Mouse (Mus musculus) heart, embryonic 12.5 days (tissue): ENCODE results near the gene Sgcb. TPM values are rescaled to one million over a fixed set of nuclear protein-coding genes. Genes with fewer than 3 reads are reported as not detected.
"Not testable (repeated sequence)": the region's sequence is repeated elsewhere in the genome, so short reads cannot be mapped to it uniquely, and the experiment has no call there.

Experiments
- ATAC-seq: fragments of 200-750 bp; cut with Nextera tagmentation; 2 replicates; pipeline ENCODE4 v1.8.0; 2017; ENCODE audit warnings: moderate TSS enrichment, moderate library complexity; ENCODE audit not compliant: insufficient number of reproducible peaks, low FRiP score
- H3K27ac ChIP-seq: fragments of 300-500 bp; sonication (generic); 2 replicates; pipeline ENCODE4 v1.5.1; 2016; ENCODE audit warnings: mild to moderate bottlenecking, moderate library complexity; ENCODE audit not compliant: poor library complexity, severe bottlenecking
- H3K27me3 ChIP-seq: fragments of 300-500 bp; sonication (generic); replicated peaks from 2 replicates; pipeline ENCODE4 v1.6.1; 2016; ENCODE audit warnings: mild to moderate bottlenecking, moderate library complexity
- H3K36me3 ChIP-seq: fragments of 300-500 bp; sonication (generic); 2 replicates; pipeline ENCODE4 v1.6.1; 2016; ENCODE audit warnings: mild to moderate bottlenecking, moderate library complexity
- H3K4me1 ChIP-seq: fragments of 300-500 bp; sonication (generic); replicated peaks from 2 replicates; pipeline ENCODE4 v1.6.1; 2016; ENCODE audit warnings: mild to moderate bottlenecking
- H3K4me2 ChIP-seq: fragments of 300-500 bp; sonication (generic); 2 replicates; pipeline ENCODE4 v1.6.1; 2016; ENCODE audit warnings: mild to moderate bottlenecking, moderate library complexity
- H3K4me3 ChIP-seq: fragments of 300-500 bp; sonication (generic); 2 replicates; pipeline ENCODE4 v1.5.1; 2016; ENCODE audit warnings: mild to moderate bottlenecking
- H3K9ac ChIP-seq: fragments of 300-500 bp; sonication (generic); 2 replicates; pipeline ENCODE4 v1.6.1; 2016; ENCODE audit warnings: mild to moderate bottlenecking, moderate library complexity
- H3K9me3 ChIP-seq: fragments of 300-500 bp; sonication (generic); replicated peaks from 2 replicates; pipeline ENCODE4 v1.6.1; 2016; ENCODE audit warnings: mild to moderate bottlenecking, moderate library complexity
- WGBS: fragments of 180-500 bp; shearing (Covaris S2); methylation state at CpG from one replicate; pipeline ENCODE4 v1.1.7; 2016; 5-methylcytosine and 5-hydroxymethylcytosine counted together
- polyA plus RNA-seq: library from polyadenylated mRNA; unstranded; fragments of >200 nt; fragmentation: Nextera tagmentation; extraction: Ambion mirVana; gene quantifications from 2 replicates; pipeline ENCODE4 v1.2.1, GENCODE M21; 2016

Gene Sgcb
- polyA plus RNA-seq, 1 experiment from 2014 or later = 26.8 TPM

DNA sequence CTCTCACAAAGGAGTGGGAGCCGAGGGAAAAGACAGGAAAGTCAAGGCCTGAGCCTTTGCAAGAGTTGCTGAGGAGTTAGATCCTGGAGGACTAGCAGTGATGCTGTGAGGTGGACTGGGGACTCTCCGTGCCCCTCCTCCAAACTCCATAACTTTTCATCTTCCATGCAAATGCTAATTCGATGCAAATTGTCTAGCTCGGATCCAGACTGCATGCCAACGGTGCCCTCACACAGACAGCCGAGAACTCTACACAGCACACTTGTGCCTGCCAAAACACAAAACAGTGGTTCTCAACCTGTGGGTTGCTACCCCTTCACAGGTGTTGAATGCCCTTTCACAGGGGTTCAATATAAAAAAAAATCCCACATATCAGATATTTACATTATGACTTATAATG, 43.0 kb downstream of the Sgcb start:
- Histone ChIP-seq H3K36me3 (no peaks in the 10 kb centered on the region), H3K27ac (no peak overlapping the region), H3K4me1 (no peaks in the 10 kb centered on the region), H3K4me3 (no peak overlapping the region), H3K4me2 (no peak overlapping the region), H3K9me3 (peaks cover 9% of the 10 kb centered on the region), H3K9ac (no peak overlapping the region), H3K27me3 (no peaks in the 10 kb centered on the region)
- no peak for ATAC-seq
- WGBS = 82% methylated on average over 6 of the region's 6 CpGs

DNA sequence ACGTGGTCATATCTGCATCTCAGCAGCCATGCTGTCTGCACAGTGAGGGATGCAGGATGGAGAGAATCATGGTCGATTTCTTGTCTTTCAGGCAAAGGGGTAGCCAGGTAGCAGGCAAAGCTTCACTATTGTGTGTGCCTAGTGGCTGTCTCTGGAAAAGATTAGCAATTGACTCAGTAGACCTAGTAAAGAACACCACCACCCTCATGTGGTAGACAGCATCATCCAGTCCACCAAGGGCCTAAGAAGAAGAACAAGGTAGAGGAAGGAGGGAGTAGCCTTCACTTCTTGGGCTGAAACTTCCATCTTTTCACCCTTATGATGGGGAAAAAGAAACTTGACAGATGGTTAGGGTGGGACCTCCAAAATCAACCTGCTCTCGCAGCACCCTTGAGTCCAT, 44.7 kb downstream of the Sgcb start:
- Histone ChIP-seq H3K27me3 (no peaks in the 10 kb centered on the region), H3K4me1 (no peaks in the 10 kb centered on the region), H3K27ac (no peak overlapping the region), H3K4me2 (no peak overlapping the region), H3K4me3 (no peak overlapping the region), H3K36me3 (no peaks in the 10 kb centered on the region), H3K9ac (no peak overlapping the region), H3K9me3 (peaks cover 9% of the 10 kb centered on the region)
- 73% methylated on average over 3 of the region's 3 CpGs for WGBS
- no peak for ATAC-seq

DNA sequence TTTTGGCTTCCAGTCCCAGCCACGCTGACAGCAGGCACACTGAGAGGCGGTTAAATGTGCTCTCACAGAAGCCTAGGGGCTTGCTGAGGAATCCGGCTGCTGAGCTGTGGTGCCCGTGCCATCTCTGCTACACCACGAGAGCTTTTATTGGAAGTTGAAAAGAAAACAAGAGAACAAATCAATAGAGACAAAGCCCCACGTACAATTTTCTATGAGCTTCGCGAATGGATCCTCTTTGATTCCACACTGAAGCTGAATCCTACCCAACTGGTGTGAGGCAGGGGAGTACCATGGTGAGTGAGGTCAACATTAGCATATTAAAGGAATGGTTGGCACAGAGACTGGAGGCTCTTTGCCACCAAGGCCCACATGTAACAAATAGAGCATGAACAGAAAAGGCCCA, 46.2 kb downstream of the Sgcb start:
- H3K27ac ChIP-seq = no peak overlapping the region
- no peaks in the 10 kb centered on the region for H3K4me1 ChIP-seq
- ATAC-seq = no peak
- WGBS = 79% methylated on average over 8 of the region's 8 CpGs
- H3K36me3 ChIP-seq = no peaks in the 10 kb centered on the region
- no peak overlapping the region for H3K9ac ChIP-seq
- H3K4me2 ChIP-seq = no peak overlapping the region
- H3K27me3 ChIP-seq = no peaks in the 10 kb centered on the region
- no peak overlapping the region for H3K4me3 ChIP-seq
- H3K9me3 ChIP-seq = peaks cover 1% of the 10 kb centered on the region; the same call in 1 of the 2 replicates

DNA sequence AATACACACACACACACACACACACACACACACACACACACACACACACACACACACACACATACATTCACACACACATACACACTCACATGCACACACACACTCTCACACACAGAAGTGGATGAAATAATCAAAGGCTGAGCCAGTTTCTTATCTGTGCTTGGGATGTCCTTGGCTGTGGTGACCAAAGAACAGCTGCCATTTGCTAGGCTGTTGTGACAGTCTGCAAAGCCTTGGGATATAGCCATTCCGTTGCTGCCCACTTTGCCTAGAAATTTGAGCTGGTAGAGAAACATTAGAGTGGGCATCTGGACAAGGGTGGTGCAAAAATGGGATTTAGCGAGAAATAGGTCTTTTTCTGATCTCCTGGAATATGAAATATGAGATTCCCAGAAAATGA, 47.6 kb downstream of the Sgcb start:
- Histone ChIP-seq H3K27ac (no peak overlapping the region), H3K9ac (no peak overlapping the region), H3K4me3 (no peak overlapping the region), H3K36me3 (no peaks in the 10 kb centered on the region), H3K4me1 (no peaks in the 10 kb centered on the region), H3K4me2 (no peak overlapping the region), H3K27me3 (no peaks in the 10 kb centered on the region), H3K9me3 (no peaks in the 10 kb centered on the region)
- 83% methylated on average over 2 of the region's 2 CpGs for WGBS
- ATAC-seq = no peak

DNA sequence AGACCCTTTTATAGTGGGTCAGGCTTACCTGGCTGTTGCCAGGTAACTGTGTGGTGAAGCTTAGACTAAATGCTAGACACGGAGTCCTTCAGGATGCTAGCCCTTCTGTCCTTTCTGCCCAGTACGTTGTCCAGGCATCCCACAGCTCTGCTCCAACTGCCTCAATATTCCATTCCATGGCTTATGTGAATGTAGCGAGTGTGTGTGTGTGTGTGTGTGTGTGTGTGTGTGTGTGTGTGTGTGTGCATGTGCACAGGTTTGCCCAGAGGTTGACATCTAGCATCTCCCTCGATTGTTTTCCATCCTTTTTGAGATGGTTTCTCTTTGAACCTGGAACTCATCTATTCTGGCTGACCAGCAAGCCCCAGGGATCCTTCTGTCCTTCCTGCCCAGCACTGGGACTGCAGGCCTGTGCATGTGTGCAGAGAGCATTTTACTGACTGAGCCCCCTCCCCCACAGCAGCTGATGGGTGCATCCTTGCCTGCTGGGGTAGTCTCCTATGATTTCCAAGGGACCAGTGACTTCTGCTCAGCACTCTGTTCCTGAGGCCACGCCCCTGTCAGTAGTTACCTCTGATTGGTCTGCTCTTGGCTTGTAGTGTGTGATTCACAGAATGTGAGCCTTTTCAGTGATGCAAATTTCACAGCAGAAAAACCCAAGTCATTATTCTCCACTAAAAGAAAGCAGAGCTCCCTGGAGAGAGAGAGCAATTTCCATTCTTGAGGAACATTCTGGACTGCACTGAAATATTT, 48.5 kb downstream of the Sgcb start:
- H3K9ac ChIP-seq = no peak overlapping the region
- no peak for ATAC-seq
- 66% methylated on average over 5 of the region's 5 CpGs for WGBS
- H3K4me2 ChIP-seq = no peak overlapping the region
- no peak overlapping the region for H3K4me3 ChIP-seq
- H3K27me3 ChIP-seq = no peaks in the 10 kb centered on the region
- no peaks in the 10 kb centered on the region for H3K4me1 ChIP-seq
- H3K9me3 ChIP-seq = no peaks in the 10 kb centered on the region
- H3K27ac ChIP-seq = no peak overlapping the region
- H3K36me3 ChIP-seq = no peaks in the 10 kb centered on the region

DNA sequence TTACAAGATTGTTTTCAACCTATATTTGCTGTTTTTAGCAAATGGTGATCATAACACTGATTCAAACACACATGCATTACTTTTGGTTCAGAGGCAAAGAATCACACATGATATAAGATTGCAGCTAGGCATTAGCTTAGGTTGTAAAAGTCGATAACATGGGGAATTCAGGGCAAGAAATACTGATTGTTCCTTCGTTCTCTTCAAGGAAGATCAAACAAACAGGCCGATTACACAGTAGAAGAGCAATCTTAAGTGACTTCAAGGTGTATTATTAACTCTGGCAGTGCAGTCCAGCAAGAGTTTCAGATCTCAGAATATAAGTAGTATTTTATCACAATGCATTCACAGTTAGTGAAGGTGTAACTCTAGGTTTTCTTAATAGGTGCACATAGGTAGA, 60.5 kb downstream of the Sgcb start:
- Histone ChIP-seq H3K9me3 (peaks cover 5% of the 10 kb centered on the region; the same call in 1 of the 2 replicates), H3K36me3 (no peaks in the 10 kb centered on the region), H3K27me3 (no peaks in the 10 kb centered on the region), H3K4me3 (no peak overlapping the region), H3K4me1 (0 out of 2 replicates have a peak, but pooled peaks cover 3% of the 10 kb centered on the region), H3K4me2 (no peak overlapping the region), H3K27ac (no peak overlapping the region), H3K9ac (no peak overlapping the region)
- no peak for ATAC-seq
- WGBS = 86% methylated on average over 3 of the region's 3 CpGs

DNA sequence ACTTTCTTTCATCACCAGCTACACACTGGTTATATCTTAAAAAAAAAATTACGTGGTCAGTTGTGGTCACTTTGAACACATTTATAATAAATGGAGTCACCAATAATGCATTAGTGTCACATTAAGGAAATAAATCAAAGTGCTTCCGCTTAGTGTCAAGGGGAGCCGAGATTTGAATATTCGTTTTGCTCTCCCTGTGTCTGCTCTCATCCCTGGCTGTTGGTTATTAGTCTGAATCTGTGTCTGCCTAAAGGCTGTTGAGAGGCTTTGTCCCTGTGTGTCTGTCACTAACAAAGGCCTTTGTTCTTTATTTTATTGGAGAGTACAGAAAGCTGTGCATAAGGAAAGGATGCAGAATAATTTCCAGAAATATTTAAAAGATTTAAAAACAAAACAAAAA, 61.0 kb downstream of the Sgcb start:
- no peak overlapping the region for H3K27ac ChIP-seq
- 0 out of 2 replicates have a peak, but pooled peaks cover 3% of the 10 kb centered on the region for H3K4me1 ChIP-seq
- H3K36me3 ChIP-seq = no peaks in the 10 kb centered on the region
- H3K4me2 ChIP-seq = no peak overlapping the region
- no peak for ATAC-seq
- H3K4me3 ChIP-seq = no peak overlapping the region
- WGBS = 75% methylated on average over 4 of the region's 4 CpGs
- peaks cover 5% of the 10 kb centered on the region; the same call in 1 of the 2 replicates for H3K9me3 ChIP-seq
- no peaks in the 10 kb centered on the region for H3K27me3 ChIP-seq
- H3K9ac ChIP-seq = no peak overlapping the region

DNA sequence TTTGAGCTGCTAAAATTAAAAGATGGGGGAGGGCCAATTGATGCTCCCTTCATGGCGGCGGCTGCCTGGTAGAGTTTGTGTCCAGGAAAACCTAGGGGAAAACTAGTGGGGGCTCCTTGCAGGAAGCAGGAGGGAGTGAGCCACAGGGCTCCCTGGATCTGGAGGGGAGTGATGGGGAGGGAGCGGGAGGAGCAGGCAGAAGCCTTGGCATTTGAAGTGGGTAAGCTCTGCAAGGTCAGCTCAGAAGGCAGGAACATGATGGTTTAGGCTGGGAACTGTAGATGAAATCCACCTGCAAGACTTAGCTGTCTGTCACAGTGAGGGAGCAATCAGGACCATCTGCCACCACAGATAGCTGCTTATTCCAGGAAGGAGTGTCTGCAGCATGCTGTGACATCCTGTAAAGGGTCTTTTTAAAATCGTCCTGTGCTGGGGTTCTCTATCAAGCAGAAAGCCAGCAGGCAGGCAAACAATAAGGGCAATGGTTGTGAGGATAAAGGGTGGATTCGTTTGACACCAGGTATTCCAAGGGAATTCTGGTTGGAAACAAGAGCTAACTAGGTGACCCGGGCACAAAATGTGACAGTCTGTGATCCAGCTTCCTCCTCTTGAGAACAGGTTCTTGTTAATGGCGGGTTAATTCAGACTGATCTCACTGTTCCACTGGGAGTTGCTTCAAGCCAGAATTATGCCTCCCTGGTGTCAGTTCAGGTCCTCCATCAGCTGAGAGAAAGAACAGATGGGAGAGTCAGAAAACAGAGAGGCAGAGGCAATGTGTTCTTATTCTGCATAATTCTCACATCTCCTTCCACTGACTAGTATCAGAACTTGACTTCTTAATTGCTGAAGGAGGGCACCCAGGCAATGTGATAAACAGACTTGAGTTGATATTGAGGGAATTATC, 62.1 kb downstream of the Sgcb start:
- Histone ChIP-seq H3K9me3 (peaks cover 5% of the 10 kb centered on the region; the same call in 1 of the 2 replicates), H3K27me3 (no peaks in the 10 kb centered on the region), H3K36me3 (no peaks in the 10 kb centered on the region), H3K9ac (no peak overlapping the region), H3K4me1 (0 out of 2 replicates have a peak, but pooled peaks cover 3% of the 10 kb centered on the region), H3K4me3 (no peak overlapping the region), H3K4me2 (no peak overlapping the region), H3K27ac (no peak overlapping the region)
- ATAC-seq = no peak
- 32% methylated on average over 7 of the region's 7 CpGs for WGBS

DNA sequence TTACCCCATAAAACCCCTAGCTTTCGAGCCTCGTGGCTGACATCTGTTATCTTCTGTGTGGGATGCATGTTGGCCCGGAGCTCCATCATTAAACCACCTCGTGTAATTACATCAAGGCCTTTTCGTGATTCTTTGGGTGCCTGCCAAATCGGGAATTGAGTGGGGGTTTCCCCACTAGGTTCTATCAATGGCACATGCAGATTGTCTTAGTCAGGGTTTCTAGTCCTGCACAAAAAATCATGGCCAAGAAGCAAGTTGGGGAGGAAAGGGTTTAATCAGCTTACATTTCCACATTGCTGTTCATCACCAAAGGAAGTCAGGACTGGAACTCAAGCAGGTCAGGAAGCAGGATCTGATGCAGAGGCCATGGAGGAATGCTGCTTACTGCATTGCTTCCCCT, 63.6 kb downstream of the Sgcb start:
- WGBS = 67% methylated on average over 6 of the region's 6 CpGs
- not testable (repeated sequence) for ATAC-seq

More for the DNA sequence above, 63.6 kb downstream of the Sgcb start:
- not testable (repeated sequence) for H3K9me3 ChIP-seq, H3K4me3 ChIP-seq, H3K9ac ChIP-seq, H3K36me3 ChIP-seq, H3K4me2 ChIP-seq, H3K4me1 ChIP-seq, H3K27me3 ChIP-seq, H3K27ac ChIP-seq
